Mouse (Mus musculus) left cerebral cortex, postnatal 10 days (tissue): ENCODE data around the gene Sstr2. TPM values are rescaled to one million over a fixed set of nuclear protein-coding genes. Genes with fewer than 3 reads are reported as not detected.

Experiments
- DNase-seq, 2 experiments: peaks; one replicate each; pipeline ENCODE4 v3.0.0; 2021 to 2022; ENCODE audit warnings: low spot score in 2 of 2, mixed read lengths in 1 of 2; ENCODE audit errors: extremely low spot score in 1 of 2
- intact Hi-C: fragments of 180-260 bp; cut with DNase I; formaldehyde crosslinking; loops from one replicate; pipeline ENCODE4 v1.15.1; 2025
- total RNA-seq, 2 experiments: library from RNA; stranded (reverse); gene quantifications; 2 replicates each; pipeline ENCODE4 v1.2.3; 2021

Gene Sstr2
- total RNA-seq, 2 experiments from 2014 or later, result 33.8 to 38.1 TPM

- intact Hi-C loops, result loop anchor here (5.0 kb wide), 2 partner anchors 120 to 320 kb away; no protein-coding TSS in a partner anchor
- peak in 1 of 2 experiments; percentile 76 for DNase-seq
Measured at GRCm38 (mm10) chr11:113617132-113617911, 1.8 kb upstream of the Sstr2 start.

GRCm38 (mm10) chr11:113618303-113618671 lies 855 bp upstream of the Sstr2 start:
- intact Hi-C loops, result loop anchor here (5.0 kb wide), 2 partner anchors 121 to 321 kb away; no protein-coding TSS in a partner anchor
- DNase-seq, result no peak

- DNase-seq, result no peak
- intact Hi-C loops, result loop anchor here (5.0 kb wide), 3 partner anchors 122 to 442 kb away; no protein-coding TSS in a partner anchor
Measured at GRCm38 (mm10) chr11:113619420-113620080, 408 bp downstream of the Sstr2 start.

- intact Hi-C loops, result loop anchor here (5.0 kb wide), 1 partner anchor 444 kb away; no protein-coding TSS in a partner anchor
Measured at GRCm38 (mm10) chr11:113621001-113621400, 1.9 kb downstream of the Sstr2 start.

GRCm38 (mm10) chr11:113622028-113622427 lies 2.9 kb downstream of the Sstr2 start:
- DNase-seq, result no peak
- intact Hi-C loops, result loop anchor here (5.0 kb wide), 1 partner anchor 445 kb away; no protein-coding TSS in a partner anchor

More at GRCm38 (mm10) chr11:113621001-113621400, 1.9 kb downstream of the Sstr2 start:
- no peak for DNase-seq

- DNase-seq, result no peak
- intact Hi-C loops, result no loop called here
Measured at GRCm38 (mm10) chr11:113625437-113625836, 6.3 kb downstream of the Sstr2 start.

GRCm38 (mm10) chr11:113627785-113628184 lies 8.6 kb downstream of the Sstr2 start:
- intact Hi-C loops, result no loop called here
- DNase-seq, result no peak

GRCm38 (mm10) chr11:113630642-113631041 lies 11.5 kb downstream of the Sstr2 start:
- no peak for DNase-seq
- intact Hi-C loops, result loop anchor here (2.0 kb wide), 1 partner anchor 334 kb away; no protein-coding TSS in a partner anchor

GRCm38 (mm10) chr11:113631302-113631701 lies 12.2 kb downstream of the Sstr2 start:
- intact Hi-C loops, result loop anchor here (2.0 kb wide), 1 partner anchor 335 kb away; no protein-coding TSS in a partner anchor
- DNase-seq, result no peak

- intact Hi-C loops, result loop anchor here (2.0 kb wide), 1 partner anchor 335 kb away; no protein-coding TSS in a partner anchor
- DNase-seq, result no peak
Measured at GRCm38 (mm10) chr11:113631862-113632261, 12.7 kb downstream of the Sstr2 start.

- no peak for DNase-seq
- intact Hi-C loops, result no loop called here
Measured at GRCm38 (mm10) chr11:113632303-113632702, 13.2 kb downstream of the Sstr2 start.

GRCm38 (mm10) chr11:113633398-113633797 lies 14.3 kb downstream of the Sstr2 start:
- no peak for DNase-seq
- intact Hi-C loops, result no loop called here

GRCm38 (mm10) chr11:113634699-113635121 lies 15.6 kb downstream of the Sstr2 start:
- DNase-seq, result no peak
- intact Hi-C loops, result no loop called here

- intact Hi-C loops, result no loop called here
- DNase-seq, result no peak
Measured at GRCm38 (mm10) chr11:113638680-113639079, 19.5 kb downstream of the Sstr2 start.

- intact Hi-C loops, result no loop called here
- no peak for DNase-seq
Measured at GRCm38 (mm10) chr11:113645181-113645580, 26.0 kb downstream of the Sstr2 start.

GRCm38 (mm10) chr11:113648152-113648551 lies 29.0 kb downstream of the Sstr2 start:
- intact Hi-C loops, result no loop called here
- DNase-seq, result peak; percentile 50 to 87

- intact Hi-C loops, result no loop called here
- DNase-seq, result no peak
Measured at GRCm38 (mm10) chr11:113648690-113649352, 29.7 kb downstream of the Sstr2 start, which contains the start of gene Cog1. Gene Cog1 (plus strand): TSS chr11:113649169.

- peak in 1 of 2 experiments; percentile 86 for DNase-seq
- intact Hi-C loops, result no loop called here
Measured at GRCm38 (mm10) chr11:113649353-113650210, 30.4 kb downstream of the Sstr2 start, which contains the start of gene Slc39a11. Gene Slc39a11 (minus strand): TSS chr11:113650079.
